Mouse (Mus musculus) spleen, postnatal 36 days (tissue): ENCODE data around the gene Galnt2.

Experiments
- DNase-seq, 2 experiments: peaks; one replicate each; pipeline ENCODE4 v3.0.0; 2022; ENCODE audit warnings: low spot score in 2 of 2, mixed read lengths in 1 of 2

Gene Galnt2

DNA sequence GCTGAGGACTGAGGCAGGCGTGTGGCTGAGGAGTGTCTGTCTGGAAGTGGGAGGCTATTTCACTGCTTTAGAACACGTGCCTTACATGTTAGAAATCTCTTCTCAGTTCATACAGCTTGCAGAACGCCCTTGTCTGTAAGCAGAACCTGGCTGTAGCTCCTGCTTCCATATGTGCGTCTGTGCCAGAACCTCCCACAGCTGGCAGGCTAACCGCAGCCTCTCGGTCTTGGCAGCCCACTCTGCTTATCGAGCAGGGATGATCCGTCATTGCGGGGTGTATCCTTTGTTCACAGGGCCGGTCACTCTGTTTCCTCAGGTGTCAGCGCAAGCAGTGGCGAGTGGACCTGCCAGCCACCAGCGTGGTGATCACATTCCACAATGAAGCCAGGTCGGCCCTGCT lies 92.2 kb downstream of the Galnt2 start:
- no peak for DNase-seq

GRCm38 (mm10) chr8:124328259-124328658 lies 97.1 kb downstream of the Galnt2 start:
- DNase-seq: no peak

GRCm38 (mm10) chr8:124329690-124330089 lies 98.5 kb downstream of the Galnt2 start:
- DNase-seq: no peak

GRCm38 (mm10) chr8:124330433-124330832 lies 99.2 kb downstream of the Galnt2 start:
- no peak for DNase-seq

DNA sequence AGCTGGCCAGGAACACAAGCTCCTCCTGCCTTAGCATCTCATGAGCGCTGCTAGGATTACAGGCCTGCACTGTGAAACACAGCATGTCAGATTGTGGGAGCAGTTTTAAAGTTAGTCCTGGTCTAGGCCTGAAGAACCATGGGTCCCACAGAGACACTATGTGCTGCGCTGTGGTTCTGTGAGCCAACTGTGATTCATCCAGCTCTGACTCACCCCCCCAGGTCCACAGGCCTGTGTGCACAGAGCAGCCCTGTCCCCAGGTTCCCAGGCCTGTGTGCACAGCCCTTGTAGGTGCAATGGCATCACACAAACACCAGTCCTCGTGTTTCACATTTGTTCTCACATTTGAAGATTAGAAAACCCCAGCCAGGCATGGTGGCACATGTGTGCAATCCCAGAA lies 99.9 kb downstream of the Galnt2 start:
- DNase-seq: no peak

- DNase-seq: no peak
Measured at GRCm38 (mm10) chr8:124331706-124332105, 100.5 kb downstream of the Galnt2 start.

GRCm38 (mm10) chr8:124336302-124336701 lies 105.1 kb downstream of the Galnt2 start:
- no peak for DNase-seq

DNA sequence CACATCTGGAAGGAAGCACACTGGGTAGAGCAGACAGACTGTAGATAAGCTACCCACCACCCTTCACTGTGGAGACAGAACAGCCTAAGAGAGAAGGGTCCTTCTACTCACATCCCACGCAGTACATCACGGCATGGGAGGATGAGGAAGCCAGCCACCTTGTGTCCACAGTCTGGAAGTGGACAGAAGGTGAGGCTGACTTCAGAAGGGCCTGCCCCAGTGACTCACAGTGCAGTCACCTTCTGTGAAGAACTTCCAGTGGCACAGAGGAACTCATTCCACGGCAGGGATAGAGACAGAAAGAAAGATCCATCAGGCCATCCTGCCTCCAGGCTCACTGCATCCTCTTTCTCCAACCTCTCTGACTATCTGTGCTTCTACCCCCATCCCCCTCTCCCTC lies 108.6 kb downstream of the Galnt2 start:
- DNase-seq: no peak

DNA sequence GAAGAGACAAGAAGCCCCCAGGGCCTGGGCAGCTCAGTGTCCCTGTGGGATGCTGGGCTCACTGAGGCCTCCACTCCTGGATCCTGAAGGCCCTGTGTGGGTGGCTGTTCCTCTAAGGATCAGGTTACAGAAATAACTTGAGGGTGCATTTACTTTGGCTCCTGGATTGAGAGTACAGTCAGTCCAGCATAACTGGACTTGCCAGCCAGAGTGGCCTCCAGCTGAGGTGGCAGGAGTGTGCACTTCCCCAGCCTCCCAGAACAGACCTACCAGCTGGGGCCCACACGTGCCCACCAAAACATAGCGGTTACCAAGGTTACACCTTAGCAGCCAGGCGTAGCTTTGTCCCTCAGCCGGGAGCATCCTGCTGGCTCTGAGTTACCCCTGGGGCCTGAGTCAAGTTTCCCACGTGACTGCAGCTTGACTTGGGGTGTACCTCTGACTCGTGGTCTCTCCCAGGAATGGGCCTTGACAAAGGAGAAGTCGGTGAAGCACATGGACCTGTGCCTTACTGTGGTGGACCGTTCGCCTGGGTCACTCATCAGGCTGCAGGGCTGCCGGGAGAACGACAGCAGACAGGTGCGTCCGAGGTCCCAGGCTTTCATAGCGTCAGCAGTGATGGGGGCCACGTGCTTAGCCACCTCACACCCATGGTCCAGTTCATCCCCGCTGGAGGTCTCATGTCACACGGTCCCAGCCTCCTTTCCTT lies 109.3 kb downstream of the Galnt2 start:
- DNase-seq: no peak

- DNase-seq: no peak
Measured at GRCm38 (mm10) chr8:124343151-124343550, 112.0 kb downstream of the Galnt2 start.

DNA sequence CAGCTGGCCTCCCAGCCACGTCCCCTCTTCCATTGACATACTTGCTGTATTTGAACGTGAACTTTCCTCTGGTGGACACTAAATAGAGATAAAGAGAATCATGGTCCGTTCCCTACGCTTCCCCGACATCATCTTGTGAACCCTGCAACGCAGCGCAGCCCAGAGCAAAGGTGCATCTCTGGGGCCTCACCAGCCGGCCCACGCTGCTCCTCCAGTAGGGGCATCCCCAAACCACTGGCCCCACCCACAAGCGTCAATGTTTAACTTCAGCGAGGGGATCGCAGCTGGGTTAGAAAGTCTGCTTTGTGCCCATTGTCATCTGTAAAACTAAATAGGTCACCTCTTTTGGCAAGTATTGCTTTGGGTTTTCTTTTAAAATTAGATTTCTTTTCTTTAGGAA lies 112.8 kb downstream of the Galnt2 start:
- DNase-seq: no peak

DNA sequence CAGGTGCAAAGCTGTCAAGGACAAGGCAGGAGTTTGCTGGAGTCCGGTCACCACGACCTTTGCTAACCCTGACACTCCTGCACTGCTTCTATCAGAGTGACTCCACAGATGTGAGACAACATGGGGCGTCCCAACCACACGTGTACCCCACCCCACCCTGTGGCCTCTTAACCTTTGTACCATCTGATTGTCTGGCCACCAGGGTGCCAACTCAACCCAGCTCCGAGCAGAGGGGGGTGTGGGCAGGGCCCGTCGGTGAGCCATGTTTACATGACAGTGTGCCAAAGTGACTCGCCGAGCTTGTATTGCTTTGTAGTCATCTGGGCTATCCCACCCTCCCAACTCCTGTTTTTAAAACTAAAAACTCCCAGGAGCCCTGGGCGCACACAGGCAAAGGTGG lies 113.9 kb downstream of the Galnt2 start:
- no peak for DNase-seq

GRCm38 (mm10) chr8:124346852-124347523 lies 115.8 kb downstream of the Galnt2 start:
- DNase-seq: peak; percentile 36

DNA sequence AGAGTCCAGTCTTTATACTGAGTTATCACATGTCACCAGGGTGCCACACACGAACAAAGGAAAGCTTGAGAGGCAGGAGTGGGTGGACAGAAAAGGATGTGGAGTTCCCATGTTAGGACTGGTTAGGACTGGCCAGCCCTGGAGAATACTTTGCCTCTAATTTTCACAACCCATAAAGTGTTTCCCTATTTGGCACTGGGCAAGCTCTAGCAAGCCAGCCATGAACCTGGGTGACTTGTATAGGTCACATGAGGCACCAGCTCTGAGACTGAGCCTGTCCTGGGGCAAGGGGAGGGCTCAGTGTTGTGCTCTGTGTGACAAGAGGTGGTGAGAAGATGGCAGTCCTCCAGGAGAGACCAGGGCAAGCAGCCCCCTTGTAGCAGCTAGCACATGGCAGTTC lies 116.9 kb downstream of the Galnt2 start:
- no peak for DNase-seq

- DNase-seq: peak; percentile 27 to 50
Measured at GRCm38 (mm10) chr8:124349663-124350062, 118.5 kb downstream of the Galnt2 start.

DNA sequence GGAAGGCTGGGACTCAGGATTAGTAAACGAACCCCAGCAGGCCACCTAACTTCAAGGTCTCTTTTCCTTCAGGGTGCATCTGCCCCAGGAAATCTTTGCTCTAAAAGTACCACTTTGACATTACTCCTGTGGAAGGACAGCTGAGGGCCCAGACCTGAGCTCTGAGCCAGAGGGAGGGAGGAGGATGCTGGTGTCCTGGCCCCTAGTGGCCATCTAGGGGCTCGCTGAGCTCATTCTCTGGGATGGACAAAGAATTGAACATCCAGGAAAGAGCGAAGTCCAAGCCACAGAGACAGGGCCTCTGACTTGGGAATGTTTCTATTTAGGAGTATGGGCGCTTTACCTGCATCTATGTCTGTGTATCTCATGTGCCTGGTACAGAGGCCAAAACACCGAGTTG lies 120.4 kb downstream of the Galnt2 start:
- no peak for DNase-seq

DNA sequence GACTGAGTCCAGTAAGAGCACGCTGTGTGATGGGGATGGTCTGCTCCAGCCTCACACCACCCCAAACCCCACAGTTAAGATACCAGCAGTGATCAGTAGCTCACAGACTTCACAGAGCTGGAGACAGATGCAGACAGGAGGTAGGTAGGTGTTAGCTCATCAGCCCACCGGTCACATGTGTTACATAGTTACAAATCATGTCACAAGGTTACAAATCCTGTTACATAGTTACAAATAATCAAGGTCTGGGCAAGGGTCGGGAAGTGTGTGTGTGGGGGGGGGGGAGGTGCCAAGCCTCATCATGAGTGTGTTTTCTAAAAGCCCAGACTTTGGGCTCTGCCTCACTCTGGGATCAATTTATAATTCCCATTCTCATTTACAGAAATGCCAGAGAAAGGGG lies 129.7 kb downstream of the Galnt2 start:
- DNase-seq: no peak

DNA sequence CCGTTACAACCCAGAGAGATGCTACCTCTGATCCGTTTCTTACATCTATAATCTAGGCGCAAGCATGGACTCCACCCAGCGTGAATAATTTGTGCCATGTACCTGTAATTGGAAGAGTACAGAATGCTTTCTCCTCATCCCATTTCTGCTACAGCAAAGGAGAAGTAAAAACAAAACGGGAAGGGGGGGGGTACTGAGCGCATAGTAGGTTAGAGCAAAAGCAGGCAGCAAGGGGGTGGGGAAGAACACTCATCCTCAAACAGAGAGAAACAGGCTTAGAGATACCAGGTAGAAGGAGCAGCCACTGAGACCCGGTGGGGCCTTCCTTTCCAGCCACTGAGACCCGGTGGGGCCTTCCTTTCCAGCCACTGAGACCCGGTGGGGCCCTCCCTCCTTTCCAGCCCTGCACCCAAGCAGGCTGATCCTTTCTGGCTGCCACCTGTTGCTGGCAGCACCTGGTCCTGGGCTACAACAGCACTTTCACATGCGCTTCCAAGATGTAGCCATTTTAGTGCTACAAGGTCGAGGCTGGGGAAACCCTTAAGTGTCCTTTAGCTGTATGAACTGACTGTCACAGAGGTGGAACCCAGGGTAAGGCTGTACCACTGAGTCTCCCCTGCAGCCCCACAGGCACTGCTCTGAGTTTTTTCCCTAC lies 130.7 kb downstream of the Galnt2 start:
- no peak for DNase-seq

DNA sequence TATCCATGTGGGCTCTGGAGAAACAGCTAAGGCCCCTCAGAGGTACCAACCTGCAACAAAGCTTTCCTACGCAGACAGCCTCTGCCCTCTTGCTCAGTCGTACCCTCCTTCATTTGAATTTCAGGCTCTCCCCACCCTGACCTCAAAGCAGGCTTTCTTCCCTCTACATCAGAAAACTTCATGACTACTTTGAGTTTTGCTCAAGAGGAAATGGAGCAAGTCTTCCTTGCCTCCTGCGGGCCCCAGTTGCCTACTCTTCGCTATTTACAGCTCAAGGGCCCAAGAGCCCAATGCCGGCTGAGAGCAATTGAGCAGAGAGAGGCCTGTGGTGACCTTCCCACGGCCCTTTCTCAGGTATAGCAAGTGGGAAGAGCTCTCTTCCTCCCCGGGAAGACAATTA lies 131.4 kb downstream of the Galnt2 start:
- no peak for DNase-seq

GRCm38 (mm10) chr8:124363337-124363736 lies 132.1 kb downstream of the Galnt2 start:
- no peak for DNase-seq

DNA sequence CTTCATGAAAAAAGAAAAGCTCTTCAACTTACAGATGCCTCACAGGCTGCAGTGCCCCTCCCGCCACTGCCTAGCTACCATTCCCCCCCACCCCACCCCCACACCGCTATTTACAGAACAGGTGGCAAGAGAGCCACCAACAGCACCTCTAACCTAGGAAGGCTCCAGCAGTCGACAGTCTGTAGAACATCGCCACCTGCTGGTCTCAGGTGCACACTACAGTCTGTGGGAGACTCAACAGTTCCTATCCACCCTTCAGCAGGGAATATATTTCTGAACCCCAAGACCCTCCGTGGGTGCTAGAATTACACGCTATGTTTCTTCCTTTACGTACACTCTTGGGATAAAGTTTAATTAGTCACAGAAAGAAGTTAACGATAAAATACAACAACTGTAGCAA lies 137.0 kb downstream of the Galnt2 start:
- DNase-seq: peak; percentile 10 to 38

DNA sequence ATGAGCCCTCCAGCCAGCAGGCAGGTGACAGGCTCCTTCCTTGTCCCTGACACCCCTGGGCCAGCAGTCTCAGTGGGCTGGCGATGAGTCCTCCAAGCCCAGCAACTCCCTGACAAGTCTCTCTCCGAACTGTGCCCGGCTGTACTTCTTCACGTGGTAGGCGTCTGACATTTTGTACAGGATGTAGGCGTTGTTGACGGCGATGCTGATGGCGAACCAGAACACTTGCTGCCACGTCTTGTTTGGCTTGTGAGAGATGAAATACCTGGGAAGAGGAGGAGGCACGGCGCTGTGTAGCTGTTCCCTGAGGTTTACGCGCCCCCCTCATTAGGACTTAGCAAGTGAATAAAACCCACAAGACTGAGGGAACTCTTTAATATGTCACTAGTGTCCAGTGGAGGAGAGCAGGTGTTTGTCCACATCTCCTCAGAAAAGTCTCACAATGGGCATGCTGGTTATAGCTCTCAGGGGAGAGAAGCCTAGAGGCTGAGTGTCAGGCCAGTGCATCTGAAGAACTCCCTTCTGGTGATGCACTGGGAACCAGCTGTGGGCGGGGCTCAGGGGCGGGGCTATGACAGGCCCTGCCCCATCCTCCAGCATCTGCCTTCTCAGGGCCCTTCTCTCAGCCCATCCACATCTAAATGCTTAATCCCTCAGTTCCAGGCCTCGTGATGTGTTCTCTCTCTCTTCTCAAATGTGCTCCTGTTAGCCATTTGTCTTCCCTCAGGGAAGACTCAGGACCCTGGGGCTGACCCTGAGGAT lies 139.4 kb downstream of the Galnt2 start:
- DNase-seq: no peak
